Mouse (Mus musculus): ENCODE results near the gene Alox5. TPM values are rescaled to one million over a fixed set of nuclear protein-coding genes. Genes with fewer than 3 reads are reported as not detected.

Gene Alox5
- polyA plus RNA-seq, 1 experiment, result 17.9 TPM

- TF ChIP-seq CTCF (IDR thresholded peaks at IDR 0.05; ENCODE audit: control insufficient read depth, insufficient read depth, low read length) (no peak), POLR2A (IDR thresholded peaks at IDR 0.05; ENCODE audit: borderline replicate concordance, control insufficient read depth, low read depth, low read length) (no peak)
- WGBS, result 74% methylated on average over 5 of the region's 5 CpGs
- no peak overlapping the region for H3K27ac ChIP-seq (ENCODE audit: control insufficient read depth, insufficient read depth, low read depth, low read length, poor library complexity)
- H3K4me3 ChIP-seq (replicated peaks; ENCODE audit: control insufficient read depth, low read depth, low read length), result no peak overlapping the region
- H3K4me1 ChIP-seq (ENCODE audit: control insufficient read depth, insufficient read depth, low read length), result no peaks in the 10 kb centered on the region; the same call in 1 of the 2 replicates
Measured at GRCm38 (mm10) chr6:116405715-116406114, 55.3 kb downstream of the Alox5 start.

GRCm38 (mm10) chr6:116405243-116405642 is 55.7 kb downstream of the Alox5 start:
- no peak overlapping the region for H3K4me3 ChIP-seq (replicated peaks; ENCODE audit: control insufficient read depth, low read depth, low read length)
- no peaks in the 10 kb centered on the region; the same call in 1 of the 2 replicates for H3K4me1 ChIP-seq (ENCODE audit: control insufficient read depth, insufficient read depth, low read length)
- TF ChIP-seq POLR2A (IDR thresholded peaks at IDR 0.05; ENCODE audit: borderline replicate concordance, control insufficient read depth, low read depth, low read length) (no peak), CTCF (IDR thresholded peaks at IDR 0.05; ENCODE audit: control insufficient read depth, insufficient read depth, low read length) (no peak)
- WGBS, result 94% methylated on average over 9 of the region's 9 CpGs
- H3K27ac ChIP-seq (ENCODE audit: control insufficient read depth, insufficient read depth, low read depth, low read length, poor library complexity), result no peak overlapping the region

GRCm38 (mm10) chr6:116402426-116402825 is 58.6 kb downstream of the Alox5 start:
- no peak for TF ChIP-seq POLR2A (IDR thresholded peaks at IDR 0.05; ENCODE audit: borderline replicate concordance, control insufficient read depth, low read depth, low read length)
- no peak for TF ChIP-seq CTCF (IDR thresholded peaks at IDR 0.05; ENCODE audit: control insufficient read depth, insufficient read depth, low read length)

GRCm38 (mm10) chr6:116401746-116402423 is 59.1 kb downstream of the Alox5 start:
- 97% methylated on average over 12 of the region's 12 CpGs for WGBS
- no peak for TF ChIP-seq POLR2A (IDR thresholded peaks at IDR 0.05; ENCODE audit: borderline replicate concordance, control insufficient read depth, low read depth, low read length)
- TF ChIP-seq CTCF (IDR thresholded peaks at IDR 0.05; ENCODE audit: control insufficient read depth, insufficient read depth, low read length), result no peak
- Histone ChIP-seq H3K4me3 (replicated peaks; ENCODE audit: control insufficient read depth, low read depth, low read length) (no peak overlapping the region), H3K27ac (ENCODE audit: control insufficient read depth, insufficient read depth, low read depth, low read length, poor library complexity) (no peak overlapping the region), H3K4me1 (ENCODE audit: control insufficient read depth, insufficient read depth, low read length) (no peaks in the 10 kb centered on the region; the same call in 1 of the 2 replicates)

More at GRCm38 (mm10) chr6:116402426-116402825, 58.6 kb downstream of the Alox5 start:
- 94% methylated on average over 3 of the region's 3 CpGs for WGBS
- Histone ChIP-seq H3K4me3 (replicated peaks; ENCODE audit: control insufficient read depth, low read depth, low read length) (no peak overlapping the region), H3K27ac (ENCODE audit: control insufficient read depth, insufficient read depth, low read depth, low read length, poor library complexity) (no peak overlapping the region), H3K4me1 (ENCODE audit: control insufficient read depth, insufficient read depth, low read length) (no peaks in the 10 kb centered on the region; the same call in 1 of the 2 replicates)

GRCm38 (mm10) chr6:116398136-116398535 is 62.8 kb downstream of the Alox5 start:
- no peak for TF ChIP-seq POLR2A (IDR thresholded peaks at IDR 0.05; ENCODE audit: borderline replicate concordance, control insufficient read depth, low read depth, low read length)
- no peak for TF ChIP-seq CTCF (IDR thresholded peaks at IDR 0.05; ENCODE audit: control insufficient read depth, insufficient read depth, low read length)
- Histone ChIP-seq H3K4me3 (replicated peaks; ENCODE audit: control insufficient read depth, low read depth, low read length) (no peak overlapping the region), H3K27ac (ENCODE audit: control insufficient read depth, insufficient read depth, low read depth, low read length, poor library complexity) (no peak overlapping the region), H3K4me1 (ENCODE audit: control insufficient read depth, insufficient read depth, low read length) (no peaks in the 10 kb centered on the region)
- 96% methylated on average over 2 of the region's 2 CpGs for WGBS

GRCm38 (mm10) chr6:116397621-116398020 is 63.4 kb downstream of the Alox5 start:
- Histone ChIP-seq H3K4me3 (replicated peaks; ENCODE audit: control insufficient read depth, low read depth, low read length) (no peak overlapping the region), H3K4me1 (ENCODE audit: control insufficient read depth, insufficient read depth, low read length) (no peaks in the 10 kb centered on the region), H3K27ac (ENCODE audit: control insufficient read depth, insufficient read depth, low read depth, low read length, poor library complexity) (no peak overlapping the region)
- TF ChIP-seq CTCF (IDR thresholded peaks at IDR 0.05; ENCODE audit: control insufficient read depth, insufficient read depth, low read length) (no peak), POLR2A (IDR thresholded peaks at IDR 0.05; ENCODE audit: borderline replicate concordance, control insufficient read depth, low read depth, low read length) (no peak)
- 88% methylated on average over 6 of the region's 6 CpGs for WGBS

- TF ChIP-seq CTCF (IDR thresholded peaks at IDR 0.05; ENCODE audit: control insufficient read depth, insufficient read depth, low read length) (no peak), POLR2A (IDR thresholded peaks at IDR 0.05; ENCODE audit: borderline replicate concordance, control insufficient read depth, low read depth, low read length) (no peak)
Measured at GRCm38 (mm10) chr6:116394916-116395648, 65.9 kb downstream of the Alox5 start.

GRCm38 (mm10) chr6:116389481-116389880 is 71.5 kb downstream of the Alox5 start:
- no peaks in the 10 kb centered on the region for H3K4me1 ChIP-seq (ENCODE audit: control insufficient read depth, insufficient read depth, low read length)
- no peak overlapping the region for H3K27ac ChIP-seq (ENCODE audit: control insufficient read depth, insufficient read depth, low read depth, low read length, poor library complexity)
- TF ChIP-seq POLR2A (IDR thresholded peaks at IDR 0.05; ENCODE audit: borderline replicate concordance, control insufficient read depth, low read depth, low read length), result no peak
- H3K4me3 ChIP-seq (replicated peaks; ENCODE audit: control insufficient read depth, low read depth, low read length), result no peak overlapping the region

More at GRCm38 (mm10) chr6:116394916-116395648, 65.9 kb downstream of the Alox5 start:
- no peak overlapping the region for H3K27ac ChIP-seq (ENCODE audit: control insufficient read depth, insufficient read depth, low read depth, low read length, poor library complexity)
- H3K4me3 ChIP-seq (replicated peaks; ENCODE audit: control insufficient read depth, low read depth, low read length), result no peak overlapping the region
- 95% methylated on average over 2 of the region's 2 CpGs for WGBS
- H3K4me1 ChIP-seq (ENCODE audit: control insufficient read depth, insufficient read depth, low read length), result no peaks in the 10 kb centered on the region
